Mouse (Mus musculus): ENCODE data around the gene Foxn3.

The Foxn3 gene

GRCm38 (mm10) chr12:99256463-99256862 is 306.9 kb downstream of the Foxn3 start:
- DNase-seq (ENCODE audit: low spot score), result no peak

GRCm38 (mm10) chr12:99254436-99254835 is 308.9 kb downstream of the Foxn3 start:
- DNase-seq (ENCODE audit: low spot score), result no peak

- DNase-seq (ENCODE audit: low spot score), result no peak
These were observed 309.8 kb downstream of the Foxn3 start for GRCm38 (mm10) chr12:99253562-99253961.

GRCm38 (mm10) chr12:99248606-99249005 is 314.8 kb downstream of the Foxn3 start:
- no peak for DNase-seq (ENCODE audit: low spot score)

GRCm38 (mm10) chr12:99247939-99248338 is 315.4 kb downstream of the Foxn3 start:
- no peak for DNase-seq (ENCODE audit: low spot score)

GRCm38 (mm10) chr12:99246984-99247746 is 316.2 kb downstream of the Foxn3 start:
- DNase-seq (ENCODE audit: low spot score), result no peak

GRCm38 (mm10) chr12:99244673-99245072 is 318.7 kb downstream of the Foxn3 start:
- DNase-seq (ENCODE audit: low spot score), result no peak

GRCm38 (mm10) chr12:99244264-99244663 is 319.1 kb downstream of the Foxn3 start:
- no peak for DNase-seq (ENCODE audit: low spot score)

- DNase-seq (ENCODE audit: low spot score), result no peak
These were observed 320.1 kb downstream of the Foxn3 start for GRCm38 (mm10) chr12:99243316-99243715.

GRCm38 (mm10) chr12:99240185-99240726 is 323.1 kb downstream of the Foxn3 start:
- DNase-seq (ENCODE audit: low spot score), result no peak

GRCm38 (mm10) chr12:99239735-99240134 is 323.6 kb downstream of the Foxn3 start:
- peak; percentile 5 for DNase-seq (ENCODE audit: low spot score)

- DNase-seq (ENCODE audit: low spot score), result no peak
These were observed 325.9 kb downstream of the Foxn3 start for GRCm38 (mm10) chr12:99237497-99237896.

- DNase-seq (ENCODE audit: low spot score), result no peak
These were observed 329.0 kb downstream of the Foxn3 start for GRCm38 (mm10) chr12:99234346-99234745.

GRCm38 (mm10) chr12:99233386-99233785 is 330.0 kb downstream of the Foxn3 start:
- no peak for DNase-seq (ENCODE audit: low spot score)

- DNase-seq (ENCODE audit: low spot score), result no peak
These were observed 330.9 kb downstream of the Foxn3 start for GRCm38 (mm10) chr12:99232478-99232877.

- no peak for DNase-seq (ENCODE audit: low spot score)
These were observed 332.1 kb downstream of the Foxn3 start for GRCm38 (mm10) chr12:99231321-99231720.

GRCm38 (mm10) chr12:99230783-99231048 is 332.7 kb downstream of the Foxn3 start:
- DNase-seq (ENCODE audit: low spot score), result no peak

GRCm38 (mm10) chr12:99229973-99230782 is 333.2 kb downstream of the Foxn3 start:
- DNase-seq (ENCODE audit: low spot score), result no peak

- DNase-seq (ENCODE audit: low spot score), result no peak
These were observed 335.9 kb downstream of the Foxn3 start for GRCm38 (mm10) chr12:99227313-99227952.

- DNase-seq (ENCODE audit: low spot score), result peak; percentile 47
These were observed 338.3 kb downstream of the Foxn3 start for GRCm38 (mm10) chr12:99224863-99225603.

- no peak for DNase-seq (ENCODE audit: low spot score)
These were observed 342.1 kb downstream of the Foxn3 start for GRCm38 (mm10) chr12:99221087-99221846.

Measured in T-cell, adult 2 months (primary cell).